Mouse (Mus musculus) hindbrain, embryonic 14.5 days (tissue): ENCODE data around the gene Diaph2. TPM values are rescaled to one million over a fixed set of nuclear protein-coding genes. Genes with fewer than 3 reads are reported as not detected.
A peak's percentile ranks its signal among the peaks of the same experiment; 100 is the strongest.
"Not testable (repeated sequence)": the region's sequence is repeated elsewhere in the genome, so short reads cannot be mapped to it uniquely, and the experiment has no call there.

Source experiments
- ATAC-seq: fragments of 200-750 bp; cut with Nextera tagmentation; 2 replicates; pipeline ENCODE4 v1.8.0; 2017; ENCODE audit warnings: moderate number of reproducible peaks, mild to moderate bottlenecking, moderate TSS enrichment, moderate library complexity; ENCODE audit not compliant: low FRiP score
- DNase-seq: peaks from one replicate; pipeline ENCODE4 v3.0.0-alpha.2; 2015; ENCODE audit warnings: low spot score
- H3K27ac ChIP-seq: fragments of 300-500 bp; sonication (generic); 2 replicates; pipeline ENCODE4 v1.5.1; 2014; ENCODE audit warnings: mild to moderate bottlenecking, moderate library complexity
- H3K27me3 ChIP-seq: fragments of 300-500 bp; sonication (generic); 2 replicates; pipeline ENCODE4 v1.6.1; 2014; ENCODE audit warnings: mild to moderate bottlenecking, low read length, mixed read lengths; ENCODE audit not compliant: control insufficient read depth, insufficient read depth
- H3K36me3 ChIP-seq: fragments of 300-500 bp; sonication (generic); replicated peaks from 2 replicates; pipeline ENCODE4 v1.6.1; 2014; ENCODE audit not compliant: control insufficient read depth, insufficient read depth
- H3K4me1 ChIP-seq: fragments of 300-500 bp; sonication (generic); replicated peaks from 2 replicates; pipeline ENCODE4 v1.6.1; 2014; ENCODE audit warnings: antibody characterized with exemption, low read length, mixed read lengths; ENCODE audit not compliant: control insufficient read depth, insufficient read depth
- H3K4me2 ChIP-seq: fragments of 300-500 bp; sonication (generic); replicated peaks from 2 replicates; pipeline ENCODE4 v1.6.1; 2014; ENCODE audit warnings: mild to moderate bottlenecking, moderate library complexity
- H3K4me3 ChIP-seq: fragments of 300-500 bp; sonication (generic); replicated peaks from 2 replicates; pipeline ENCODE4 v1.5.1; 2014; ENCODE audit warnings: mild to moderate bottlenecking, low read length
- H3K9ac ChIP-seq: fragments of 300-500 bp; sonication (generic); 2 replicates; pipeline ENCODE4 v1.6.1; 2014
- H3K9me3 ChIP-seq: fragments of 300-500 bp; sonication (generic); 2 replicates; pipeline ENCODE4 v1.6.1; 2016; ENCODE audit warnings: low read length; ENCODE audit not compliant: control insufficient read depth
- WGBS: fragments of 180-500 bp; shearing (Covaris S2); extraction: QIAGEN DNeasy Blood & Tissue Kit; methylation state at CpG from one replicate; pipeline ENCODE4 v1.1.7; 2014; 5-methylcytosine and 5-hydroxymethylcytosine counted together
- polyA plus RNA-seq: library from polyadenylated mRNA; unstranded; fragments of >200 nt; fragmentation: Nextera tagmentation; extraction: Ambion mirVana; gene quantifications from 2 replicates; pipeline ENCODE4 v1.2.1, GENCODE M21; 2014

Gene Diaph2
- polyA plus RNA-seq, 1 experiment from 2014 or later = 5.4 TPM

DNA sequence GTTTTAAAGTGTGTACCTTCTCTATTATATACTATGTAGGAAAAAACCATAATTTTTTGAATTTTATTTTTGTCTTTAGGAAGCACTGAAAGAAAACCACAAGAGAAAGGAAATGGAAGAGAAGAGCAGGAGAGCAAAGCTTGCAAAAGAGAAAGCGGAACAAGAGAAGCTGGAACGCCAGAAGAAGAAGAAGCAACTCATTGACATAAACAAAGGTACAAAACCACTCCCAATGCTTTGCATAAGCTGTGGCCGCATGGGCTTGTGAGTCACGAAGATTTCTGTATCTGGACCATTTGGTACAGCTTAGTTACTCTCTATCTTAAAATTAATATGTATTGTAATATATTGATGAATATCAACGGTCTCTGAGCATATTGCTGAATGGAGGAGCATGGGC lies 540.2 kb downstream of the Diaph2 start:
- no peaks in the 10 kb centered on the region for H3K4me1 ChIP-seq
- no peaks in the 10 kb centered on the region for H3K36me3 ChIP-seq
- no peak for DNase-seq
- no peak overlapping the region for H3K9ac ChIP-seq
- no peaks in the 10 kb centered on the region for H3K27me3 ChIP-seq
- no peak for ATAC-seq
- H3K9me3 ChIP-seq = no peaks in the 10 kb centered on the region
- WGBS = 87% methylated on average over 5 of the region's 5 CpGs
- no peak overlapping the region for H3K27ac ChIP-seq
- H3K4me2 ChIP-seq = no peak overlapping the region
- H3K4me3 ChIP-seq = no peak overlapping the region

DNA sequence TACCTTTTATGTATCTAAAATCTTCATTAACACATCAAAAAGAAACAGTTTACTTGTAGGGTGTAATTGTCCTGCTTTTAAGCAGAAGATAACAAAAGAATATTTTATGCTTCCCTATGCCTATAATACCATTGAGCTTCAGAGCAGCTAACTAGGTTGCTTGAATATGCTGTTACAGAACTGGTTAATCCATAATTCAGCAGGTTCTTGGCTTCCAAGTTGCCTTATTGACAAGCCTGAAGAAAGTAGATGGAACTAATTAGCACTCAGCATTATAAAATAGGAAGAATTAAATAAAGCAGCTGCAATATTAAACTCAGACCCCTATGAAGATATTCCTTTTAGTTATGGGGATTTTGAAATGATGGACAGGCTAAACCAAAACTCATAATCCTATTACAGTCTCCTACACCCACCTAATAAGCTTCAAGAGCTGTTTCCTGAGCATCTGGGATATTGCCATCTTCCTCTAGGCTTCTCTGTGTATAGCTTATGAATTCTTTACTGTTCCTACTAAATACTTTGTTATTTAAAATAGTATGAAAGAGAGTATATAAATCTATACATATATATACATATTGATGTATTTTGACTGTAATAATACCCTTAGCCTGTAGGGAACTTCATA lies 601.4 kb downstream of the Diaph2 start:
- no peak for DNase-seq
- Histone ChIP-seq H3K36me3 (no peaks in the 10 kb centered on the region), H3K4me1 (no peaks in the 10 kb centered on the region), H3K4me3 (no peak overlapping the region), H3K27me3 (no peaks in the 10 kb centered on the region), H3K27ac (no peak overlapping the region), H3K4me2 (no peak overlapping the region), H3K9ac (no peak overlapping the region), H3K9me3 (no peaks in the 10 kb centered on the region)
- ATAC-seq = no peak

DNA sequence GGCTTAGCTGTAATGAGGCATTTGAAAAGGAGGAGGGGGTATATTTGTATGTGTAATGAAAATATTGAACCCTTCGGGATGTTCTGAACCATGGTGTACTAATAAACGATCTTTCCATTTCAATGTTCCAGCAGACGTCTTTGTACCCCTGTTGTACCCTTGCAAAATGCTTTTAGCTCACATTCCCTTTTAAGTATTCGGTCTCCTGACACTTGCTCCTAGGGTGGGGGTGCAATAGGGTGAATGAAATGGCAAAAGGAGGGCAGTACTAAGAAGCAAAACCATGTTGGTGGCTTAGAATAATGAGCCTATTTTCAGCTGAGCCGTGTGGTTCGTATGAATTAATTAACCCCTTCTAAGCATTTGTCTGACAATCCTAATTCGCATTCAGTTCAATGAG lies 601.9 kb downstream of the Diaph2 start:
- 39% methylated on average over 7 of the region's 7 CpGs for WGBS
- H3K4me3 ChIP-seq = no peak overlapping the region
- ATAC-seq = peak; percentile 37; the same call in 1 of the 2 replicates
- H3K9me3 ChIP-seq = no peaks in the 10 kb centered on the region
- no peaks in the 10 kb centered on the region for H3K4me1 ChIP-seq
- DNase-seq = no peak
- H3K27ac ChIP-seq = no peak overlapping the region
- H3K27me3 ChIP-seq = no peaks in the 10 kb centered on the region
- H3K9ac ChIP-seq = no peak overlapping the region
- H3K4me2 ChIP-seq = no peak overlapping the region
- no peaks in the 10 kb centered on the region for H3K36me3 ChIP-seq

DNA sequence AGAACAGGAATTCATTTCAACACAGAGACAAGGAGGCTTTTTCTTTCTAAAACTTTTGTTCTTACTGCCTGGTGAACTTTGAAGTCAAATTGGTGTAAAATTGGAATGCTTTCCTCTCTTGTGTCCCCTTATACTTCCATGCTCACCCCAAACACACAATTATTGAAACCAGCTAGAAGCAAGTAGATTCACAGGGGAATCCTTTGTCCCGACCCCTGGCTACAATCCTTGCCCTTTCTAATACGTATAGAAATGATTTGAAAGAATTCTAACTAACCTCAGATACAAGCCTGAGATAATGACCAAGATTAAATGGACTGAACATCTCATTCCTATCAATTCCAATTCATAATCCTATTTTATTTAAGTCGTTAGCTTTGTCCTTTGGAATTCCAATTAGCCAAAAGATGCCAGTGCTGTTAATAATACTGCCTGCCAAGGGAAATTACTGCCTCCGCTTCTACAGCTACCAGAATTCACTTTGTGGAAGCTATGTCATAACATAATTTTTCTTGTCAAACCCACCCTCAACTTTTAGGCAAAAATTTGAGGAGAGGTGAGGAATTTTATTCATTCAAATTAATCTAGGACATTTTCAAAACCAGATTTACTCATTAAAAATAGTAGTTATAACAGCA lies 644.1 kb downstream of the Diaph2 start:
- H3K36me3 ChIP-seq = no peaks in the 10 kb centered on the region
- no peaks in the 10 kb centered on the region for H3K27me3 ChIP-seq
- no peak overlapping the region for H3K9ac ChIP-seq
- no peak overlapping the region for H3K4me3 ChIP-seq
- H3K4me2 ChIP-seq = no peak overlapping the region
- no peaks in the 10 kb centered on the region for H3K4me1 ChIP-seq
- DNase-seq = no peak
- no peak overlapping the region for H3K27ac ChIP-seq
- H3K9me3 ChIP-seq = no peaks in the 10 kb centered on the region
- no peak for ATAC-seq
- 55% methylated on average over 4 of the region's 4 CpGs for WGBS

GRCm38 (mm10) chrX:130403214-130403613 lies 653.7 kb downstream of the Diaph2 start:
- H3K9me3 ChIP-seq = no peaks in the 10 kb centered on the region
- no peak overlapping the region for H3K27ac ChIP-seq
- H3K36me3 ChIP-seq = no peaks in the 10 kb centered on the region
- no peaks in the 10 kb centered on the region for H3K27me3 ChIP-seq
- WGBS = 42% methylated on average over 3 of the region's 3 CpGs
- peak; percentile 25 for DNase-seq
- ATAC-seq = no peak
- H3K4me3 ChIP-seq = no peak overlapping the region
- no peak overlapping the region for H3K4me2 ChIP-seq
- no peaks in the 10 kb centered on the region for H3K4me1 ChIP-seq
- H3K9ac ChIP-seq = no peak overlapping the region

DNA sequence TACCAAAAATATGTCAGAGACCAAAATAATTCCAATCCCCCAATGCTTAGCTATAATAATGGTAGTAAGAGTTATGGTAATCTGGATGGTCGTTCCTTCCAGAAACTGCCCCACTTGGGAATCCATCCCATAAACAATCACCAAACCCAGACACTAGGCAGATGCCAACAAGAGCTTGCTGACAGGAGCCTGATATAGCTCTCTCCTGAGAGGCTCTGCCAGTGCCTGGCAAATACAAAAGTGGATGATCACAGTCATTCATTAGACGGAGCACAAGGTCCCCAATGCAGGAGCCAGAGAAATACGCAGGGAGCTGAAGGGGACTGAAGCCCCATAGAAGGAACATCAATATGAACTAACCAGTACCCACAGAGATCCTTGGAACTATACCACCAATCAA lies 657.9 kb downstream of the Diaph2 start:
- H3K36me3 ChIP-seq, H3K27ac ChIP-seq, H3K9me3 ChIP-seq, DNase-seq, H3K27me3 ChIP-seq, H3K4me3 ChIP-seq, H3K4me2 ChIP-seq, ATAC-seq, H3K4me1 ChIP-seq, H3K9ac ChIP-seq: not testable (repeated sequence)
- WGBS = 78% methylated on average over 3 of the region's 3 CpGs

- Histone ChIP-seq H3K4me2 (no peak overlapping the region), H3K4me1 (no peaks in the 10 kb centered on the region), H3K4me3 (no peak overlapping the region), H3K27me3 (no peaks in the 10 kb centered on the region), H3K9ac (no peak overlapping the region), H3K27ac (no peak overlapping the region), H3K9me3 (no peaks in the 10 kb centered on the region), H3K36me3 (no peaks in the 10 kb centered on the region)
- no peak for DNase-seq
- WGBS = 94% methylated on average over 1 of the region's 1 CpGs
- no peak for ATAC-seq
Measured at GRCm38 (mm10) chrX:130408985-130409384, 659.4 kb downstream of the Diaph2 start.

DNA sequence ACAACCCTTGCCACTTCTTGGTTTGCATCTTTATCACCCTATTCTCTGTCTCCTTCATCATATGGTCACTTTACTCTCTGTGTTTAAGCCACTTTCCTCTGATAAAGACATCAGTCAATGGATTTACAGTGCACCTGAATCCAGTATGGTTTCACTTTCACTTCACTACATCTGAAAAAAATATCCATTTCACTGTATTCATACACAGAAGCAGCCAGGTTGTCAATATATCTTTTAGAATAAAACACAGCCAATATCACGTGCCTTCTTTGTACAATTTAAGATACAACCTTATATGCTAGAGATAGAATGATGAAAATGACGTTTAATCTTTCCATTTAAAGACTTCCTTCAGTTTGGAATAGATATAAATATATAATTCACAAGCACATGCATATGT lies 673.6 kb downstream of the Diaph2 start:
- Histone ChIP-seq H3K27me3 (no peaks in the 10 kb centered on the region), H3K4me2 (no peak overlapping the region), H3K9me3 (no peaks in the 10 kb centered on the region), H3K27ac (no peak overlapping the region), H3K4me3 (no peak overlapping the region), H3K4me1 (no peaks in the 10 kb centered on the region), H3K36me3 (no peaks in the 10 kb centered on the region), H3K9ac (no peak overlapping the region)
- WGBS = 74% methylated on average over 2 of the region's 2 CpGs
- no peak for DNase-seq
- ATAC-seq = no peak

DNA sequence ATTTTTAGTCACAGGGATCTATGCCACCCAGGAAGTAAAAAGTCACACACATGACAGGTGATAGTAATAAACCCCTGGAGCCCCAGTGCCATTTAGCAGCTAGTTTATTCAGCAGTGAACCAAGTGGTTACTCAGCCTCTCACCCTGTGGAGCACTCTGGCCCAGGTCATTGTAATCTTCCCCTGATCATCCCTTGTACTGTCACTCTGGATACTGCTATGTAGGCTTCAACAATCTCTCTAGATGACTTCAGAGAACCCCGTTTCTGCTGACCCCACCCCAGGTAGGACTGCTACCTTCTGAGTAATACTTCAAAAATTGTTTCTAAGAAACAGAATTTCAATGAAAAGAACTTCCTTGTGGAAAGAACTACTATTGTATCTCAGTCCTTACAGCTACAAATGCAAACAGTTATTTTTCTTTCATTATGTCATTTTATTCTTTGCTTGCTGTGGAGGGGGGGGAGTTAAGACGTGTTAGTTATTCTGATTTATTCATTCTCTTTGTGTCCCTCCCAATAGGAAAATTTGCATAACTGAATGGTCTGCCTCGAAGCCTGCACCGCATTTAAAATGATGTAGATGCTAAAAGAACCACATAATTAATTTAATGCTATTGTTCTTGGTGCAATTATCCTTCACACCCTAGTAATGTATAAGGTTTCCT lies 702.4 kb downstream of the Diaph2 start:
- no peaks in the 10 kb centered on the region for H3K9me3 ChIP-seq
- no peak overlapping the region for H3K27ac ChIP-seq
- H3K36me3 ChIP-seq = no peaks in the 10 kb centered on the region
- H3K4me1 ChIP-seq = no peaks in the 10 kb centered on the region
- no peak overlapping the region for H3K9ac ChIP-seq
- H3K4me3 ChIP-seq = no peak overlapping the region
- no peak for ATAC-seq
- no peak overlapping the region for H3K4me2 ChIP-seq
- no peak for DNase-seq
- 30% methylated on average over 4 of the region's 4 CpGs for WGBS
- no peaks in the 10 kb centered on the region for H3K27me3 ChIP-seq
